Mouse (Mus musculus) bone marrow, adult 2 months (tissue): ENCODE results near the gene Inka1.

Experiments
- CTCF ChIP-seq: fragments of 200-500 bp; IDR thresholded peaks from 2 replicates; pipeline ENCODE4 v1.5.1; 2011; ENCODE audit warnings: low read length, control low read depth; ENCODE audit not compliant: control insufficient read depth, insufficient read depth
- POLR2A ChIP-seq: fragments of 200-500 bp; IDR thresholded peaks from 2 replicates; pipeline ENCODE4 v1.6.1; 2011; ENCODE audit warnings: low read depth, mild to moderate bottlenecking, control low read depth, low read length, borderline replicate concordance; ENCODE audit not compliant: control insufficient read depth

- TF ChIP-seq CTCF (no peak), POLR2A (no peak)
Measured at GRCm38 (mm10) chr9:108017127-108017526, 31.4 kb upstream of the Inka1 start.
